Mouse (Mus musculus): ENCODE results near the gene Dlst.

- no peak for TF ChIP-seq POLR2A (IDR thresholded peaks at IDR 0.05; ENCODE audit: borderline replicate concordance, extremely low read depth, low read depth, low read length)
- TF ChIP-seq CTCF (IDR thresholded peaks at IDR 0.05; ENCODE audit: insufficient read depth, low read length), result no peak
Observed at GRCm38 (mm10) chr12:85170948-85171307, 60.3 kb downstream of the Dlst start.
